Mouse (Mus musculus) left cerebral cortex, postnatal 36 days (tissue): ENCODE results near the gene Hnrnpl. TPM values are rescaled to one million over a fixed set of nuclear protein-coding genes. Genes with fewer than 3 reads are reported as not detected.

Experiments used
- DNase-seq, 2 experiments: peaks; one replicate each; pipeline ENCODE4 v3.0.0; 2021 to 2022; ENCODE audit warnings: low spot score in 2 of 2, mixed read lengths in 1 of 2
- intact Hi-C: fragments of 180-260 bp; cut with DNase I; formaldehyde crosslinking; loops from one replicate; pipeline ENCODE4 v1.15.1; 2025
- total RNA-seq, 2 experiments: library from RNA; stranded (reverse); gene quantifications; 2 replicates each; pipeline ENCODE4 v1.2.3; 2021

The Hnrnpl gene
- total RNA-seq, 2 experiments from 2014 or later, result 414 to 415 TPM

GRCm38 (mm10) chr7:28860898-28861297 is 52.6 kb downstream of the Hnrnpl start:
- no peak for DNase-seq
- intact Hi-C loops, result no loop called here

DNA sequence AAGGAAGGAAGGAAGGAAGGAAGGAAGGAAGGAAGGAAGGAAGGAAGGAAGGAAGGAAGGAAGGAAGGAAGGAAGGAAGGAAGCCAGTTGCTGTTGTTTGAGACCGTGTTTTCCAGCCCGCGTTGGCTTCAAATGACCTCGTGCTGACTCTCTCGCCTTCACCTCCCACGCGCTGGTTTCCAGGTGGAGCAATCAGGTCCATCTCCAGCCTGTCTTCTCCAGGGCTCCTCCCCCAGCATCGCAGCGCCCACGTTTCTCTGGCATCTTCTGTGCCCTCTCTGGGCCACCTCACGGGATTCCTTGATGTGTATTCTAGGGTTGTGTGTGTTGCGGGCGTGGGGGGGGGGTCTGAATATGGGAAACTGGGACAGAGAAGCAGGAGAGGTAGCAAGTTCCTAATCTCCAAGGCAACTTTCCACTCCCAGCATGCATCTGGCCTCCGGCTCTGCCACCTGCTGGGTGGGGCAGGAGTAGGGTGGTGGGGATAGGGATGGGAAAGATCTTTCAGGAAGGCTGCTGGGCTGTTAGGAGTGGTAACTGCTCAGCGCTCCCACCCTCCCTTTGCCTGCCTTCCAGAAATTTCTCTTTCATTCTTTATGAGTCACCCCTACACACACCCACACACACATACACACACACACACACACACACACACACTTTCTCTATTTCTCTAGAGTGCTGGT is 54.6 kb downstream of the Hnrnpl start:
- DNase-seq, result peak; percentile 66 to 70
- intact Hi-C loops, result no loop called here

GRCm38 (mm10) chr7:28863540-28863939 is 55.2 kb downstream of the Hnrnpl start, which contains the start of gene Lgals7:
Lgals7 (plus strand) TSS chr7:28863853.
- intact Hi-C loops, result no loop called here
- DNase-seq, result no peak

- intact Hi-C loops, result no loop called here
- DNase-seq, result no peak
These were observed 56.0 kb downstream of the Hnrnpl start for GRCm38 (mm10) chr7:28864288-28864750.

DNA sequence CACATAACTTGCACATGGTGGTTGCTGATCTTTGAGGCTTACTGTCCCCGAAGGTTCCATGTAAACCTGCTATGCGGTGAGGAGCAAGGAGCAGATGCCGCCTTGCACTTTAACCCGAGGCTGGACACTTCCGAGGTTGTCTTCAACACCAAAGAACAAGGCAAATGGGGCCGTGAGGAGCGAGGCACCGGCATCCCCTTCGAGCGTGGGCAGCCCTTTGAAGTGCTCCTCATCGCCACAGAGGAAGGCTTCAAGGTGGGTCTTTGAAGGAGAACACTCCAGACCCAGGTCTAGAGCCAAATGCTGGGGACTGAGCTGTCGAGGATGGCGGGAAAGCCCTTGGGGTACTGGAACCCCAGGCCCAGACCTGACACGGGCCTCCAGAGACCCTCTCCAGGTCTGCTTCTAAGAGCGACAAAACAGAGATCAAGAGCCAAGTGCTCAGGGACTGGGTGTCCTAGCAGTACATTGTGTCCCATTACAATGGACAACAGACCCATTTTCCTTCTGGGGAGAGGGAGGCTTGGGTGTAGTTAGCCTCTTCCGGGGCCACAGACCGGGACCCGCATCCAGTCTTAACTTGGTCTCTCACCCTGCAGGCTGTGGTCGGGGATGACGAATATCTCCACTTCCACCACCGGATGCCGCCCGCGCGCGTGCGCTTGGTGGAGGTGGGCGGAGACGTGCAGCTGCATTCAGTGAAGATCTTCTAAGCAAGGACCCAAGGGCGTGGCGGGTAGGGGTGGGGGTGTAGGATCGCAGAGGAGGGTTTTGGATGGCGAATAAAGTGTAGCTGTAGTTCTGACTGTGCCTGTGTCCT is 57.4 kb downstream of the Hnrnpl start:
- intact Hi-C loops, result loop anchor here (2.0 kb wide), 2 partner anchors 39 to 69 kb away; no protein-coding TSS in a partner anchor
- peak; percentile 84 to 90 for DNase-seq

GRCm38 (mm10) chr7:28866769-28867507 is 58.6 kb downstream of the Hnrnpl start:
- intact Hi-C loops, result loop anchor here (2.0 kb wide), 2 partner anchors 40 to 70 kb away; no protein-coding TSS in a partner anchor

GRCm38 (mm10) chr7:28867508-28868340 is 59.4 kb downstream of the Hnrnpl start:
- intact Hi-C loops, result loop anchor here (2.0 kb wide), 2 partner anchors 41 to 71 kb away; no protein-coding TSS in a partner anchor

More at GRCm38 (mm10) chr7:28866769-28867507, 58.6 kb downstream of the Hnrnpl start:
- no peak for DNase-seq

DNA sequence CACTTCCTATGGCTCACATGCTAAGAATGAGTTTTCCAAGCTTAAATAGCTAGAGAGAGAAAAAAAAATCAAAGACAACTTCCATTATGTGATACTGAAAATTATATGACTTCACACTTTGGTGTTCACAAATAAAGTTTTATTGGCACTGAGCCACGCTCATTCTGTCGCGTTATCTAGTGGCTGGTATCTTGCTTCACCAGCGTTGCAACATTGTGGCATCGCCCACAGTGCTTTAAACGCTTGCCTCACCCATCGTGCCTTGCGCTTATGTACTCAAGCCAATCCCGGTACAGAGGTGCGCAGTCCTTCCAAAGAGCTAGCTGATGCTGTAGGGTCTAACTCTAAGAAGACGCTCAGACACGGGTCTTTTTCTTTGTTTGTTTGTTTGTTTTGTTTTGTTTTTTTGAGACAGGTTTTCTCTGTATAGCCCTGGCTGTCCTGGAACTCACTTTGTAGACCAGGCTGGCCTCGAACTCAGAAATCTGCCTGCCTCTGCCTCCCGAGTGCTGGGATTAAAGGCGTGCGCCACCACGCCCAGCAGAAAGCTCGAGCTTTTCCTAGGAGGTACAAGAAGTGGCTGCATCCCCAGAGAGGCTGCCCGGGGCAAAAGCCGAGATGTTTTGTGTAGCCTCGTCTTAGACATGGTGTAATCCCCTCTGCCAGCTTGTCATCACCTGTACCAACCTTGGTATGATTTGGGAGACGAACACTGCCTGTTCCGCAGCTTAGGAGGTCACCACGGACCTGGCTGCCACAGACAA is 62.7 kb downstream of the Hnrnpl start:
- intact Hi-C loops, result no loop called here
- DNase-seq, result no peak

More at GRCm38 (mm10) chr7:28867508-28868340, 59.4 kb downstream of the Hnrnpl start:
- peak; percentile 40 to 53 for DNase-seq

Other genes with a start within 250 kb of the Hnrnpl start
- 10 to 100 TPM; 68.7 to 68.8 TPM for gene Samd4b, start 210.4 kb upstream of the Hnrnpl start, total RNA-seq
- 10 to 100 TPM in 1 of 2 experiments, 1 to 10 TPM in 1; 9.0 to 10.4 TPM for gene Pak4, start 210.4 kb upstream of the Hnrnpl start, total RNA-seq
- 1 to 10 TPM in 1 of 2 experiments, under 1 TPM in 1; 0.99 to 1.5 TPM for gene Acp7, start 177.2 kb upstream of the Hnrnpl start, total RNA-seq
- 10 to 100 TPM; 23.3 to 25.0 TPM for gene Fbxo27, start 115.7 kb upstream of the Hnrnpl start, total RNA-seq
- 1 to 10 TPM; 2.0 TPM for gene Fbxo17, start 91.7 kb upstream of the Hnrnpl start, total RNA-seq
- 10 to 100 TPM; 66.5 to 70.2 TPM for gene Mrps12, start 66.7 kb upstream of the Hnrnpl start, total RNA-seq
- 10 to 100 TPM; 14.9 to 15.1 TPM for gene Sars2, start 66.5 kb upstream of the Hnrnpl start, total RNA-seq
- 1 to 10 TPM; 1.3 to 2.6 TPM for gene Ccer2, start 52.4 kb upstream of the Hnrnpl start, total RNA-seq
- 100 to 1,000 TPM; 142 to 169 TPM for gene Sirt2, start 41.8 kb upstream of the Hnrnpl start, total RNA-seq
- gene Nfkbib, start 41.0 kb upstream of the Hnrnpl start, total RNA-seq, result 10 to 100 TPM; 34.7 to 38.9 TPM
- 1 to 10 TPM; 2.3 to 3.1 TPM for gene Rinl, start 19.6 kb upstream of the Hnrnpl start, total RNA-seq
- gene Ech1, start 16.7 kb downstream of the Hnrnpl start, total RNA-seq, result 10 to 100 TPM; 45.0 to 47.8 TPM
- gene Lgals4, start 25.3 kb downstream of the Hnrnpl start, total RNA-seq, result 1 to 10 TPM; 1.2 to 5.0 TPM
- not detected for gene Lgals7, start 55.3 kb downstream of the Hnrnpl start, total RNA-seq
- gene Capn12, start 72.9 kb downstream of the Hnrnpl start, total RNA-seq, result 1 to 10 TPM in 1 of 2 experiments, under 1 TPM in 1; 0.72 to 1.4 TPM
- gene Actn4, start 153.8 kb downstream of the Hnrnpl start, total RNA-seq, result 100 to 1,000 TPM; 180 to 203 TPM
- 100 to 1,000 TPM; 169 to 194 TPM for gene Eif3k, start 173.3 kb downstream of the Hnrnpl start, total RNA-seq
- 1 to 10 TPM; 1.6 to 1.9 TPM for gene Map4k1, start 173.5 kb downstream of the Hnrnpl start, total RNA-seq